Mouse (Mus musculus): ENCODE measurements around the gene Pdss2. TPM values are rescaled to one million over a fixed set of nuclear protein-coding genes. Genes with fewer than 3 reads are reported as not detected.
A peak's percentile ranks its signal among the peaks of the same experiment; 100 is the strongest.

Pdss2 gene
- total RNA-seq (2021), result 10 to 100 TPM; 17.8 to 20.1 TPM
- long read RNA-seq, experiment 1, transcript Pdss2-201 (8 exons, 2,127 nt), result major isoform, 13 of 17 reads
- long read RNA-seq, experiment 1, partial matches to known transcripts, result 0 of 17 reads
- long read RNA-seq, experiment 1, other reads (novel, unspliced or antisense), result 4 of 17 reads
- long read RNA-seq, experiment 2, transcript Pdss2-201 (8 exons, 2,127 nt), result major isoform, 10 of 12 reads
- long read RNA-seq, experiment 2, partial matches to known transcripts, result 0 of 12 reads
- long read RNA-seq, experiment 2, other reads (novel, unspliced or antisense), result 2 of 12 reads

GRCm38 (mm10) chr10:43220910-43221625 is at the start of gene Pdss2:
Gene Pdss2, plus strand, starts transcription at chr10:43221486.
- peak; percentile 94 for DNase-seq

- no peak for DNase-seq
Measured at GRCm38 (mm10) chr10:43172066-43172465, 49.2 kb upstream of the Pdss2 start.

- DNase-seq, result no peak
Measured at GRCm38 (mm10) chr10:43172554-43172953, 48.7 kb upstream of the Pdss2 start.

- DNase-seq, result peak; percentile 74
Measured at GRCm38 (mm10) chr10:43173141-43173827, 48.0 kb upstream of the Pdss2 start.

- DNase-seq, result no peak
Measured at GRCm38 (mm10) chr10:43173828-43174325, 47.4 kb upstream of the Pdss2 start.

GRCm38 (mm10) chr10:43174326-43175155 is 46.7 kb upstream of the Pdss2 start, which contains the start of the genes Sobp and 9030612E09Rik:
Gene Sobp, minus strand, starts transcription at chr10:43174530.
Gene 9030612E09Rik, plus strand, starts transcription at chr10:43174704.
- DNase-seq, result peak; percentile 77

GRCm38 (mm10) chr10:43175156-43175601 is 46.1 kb upstream of the Pdss2 start:
- no peak for DNase-seq

GRCm38 (mm10) chr10:43180313-43180912 is 40.9 kb upstream of the Pdss2 start:
- DNase-seq, result no peak

- DNase-seq, result no peak
Measured at GRCm38 (mm10) chr10:43200206-43200605, 21.1 kb upstream of the Pdss2 start.

GRCm38 (mm10) chr10:43203865-43204264 is 17.4 kb upstream of the Pdss2 start:
- DNase-seq, result no peak

GRCm38 (mm10) chr10:43211866-43212265 is 9.4 kb upstream of the Pdss2 start:
- DNase-seq, result no peak

GRCm38 (mm10) chr10:43217361-43217900 is 3.9 kb upstream of the Pdss2 start:
- no peak for DNase-seq

- DNase-seq, result no peak
Measured at GRCm38 (mm10) chr10:43220479-43220878, 807 bp upstream of the Pdss2 start.

- DNase-seq, result no peak
Measured at GRCm38 (mm10) chr10:43221659-43222058, 373 bp downstream of the Pdss2 start.

GRCm38 (mm10) chr10:43223391-43223790 is 2.1 kb downstream of the Pdss2 start:
- no peak for DNase-seq

- DNase-seq, result no peak
Measured at GRCm38 (mm10) chr10:43226391-43226790, 5.1 kb downstream of the Pdss2 start.

- DNase-seq, result no peak
Measured at GRCm38 (mm10) chr10:43229236-43229635, 8.0 kb downstream of the Pdss2 start.

- no peak for DNase-seq
Measured at GRCm38 (mm10) chr10:43234522-43234921, 13.2 kb downstream of the Pdss2 start.

GRCm38 (mm10) chr10:43235011-43235410 is 13.7 kb downstream of the Pdss2 start:
- no peak for DNase-seq

GRCm38 (mm10) chr10:43235758-43236669 is 14.7 kb downstream of the Pdss2 start:
- DNase-seq, result no peak

Data from gastrocnemius, postnatal 25 days (tissue).